Mouse (Mus musculus) thymus, adult 2 months (tissue): ENCODE measurements around the gene Parvg. TPM values are rescaled to one million over a fixed set of nuclear protein-coding genes. Genes with fewer than 3 reads are reported as not detected.

Source experiments
- DNase-seq: peaks from one replicate; pipeline ENCODE4 v3.0.0; 2021
- H3K27ac ChIP-seq: fragments of 200-500 bp; 2 replicates; pipeline ENCODE4 v1.5.1; 2012; ENCODE audit warnings: low read length, control low read depth; ENCODE audit not compliant: control insufficient read depth, insufficient read depth
- H3K27me3 ChIP-seq: fragments of 200-500 bp; 2 replicates; pipeline ENCODE4 v1.6.1; 2012; ENCODE audit warnings: mild to moderate bottlenecking, low read length, moderate library complexity, mixed read lengths; ENCODE audit not compliant: control insufficient read depth, insufficient read depth
- H3K36me3 ChIP-seq: fragments of 200-500 bp; 2 replicates; pipeline ENCODE4 v1.6.1; 2012; ENCODE audit warnings: mild to moderate bottlenecking, low read length, moderate library complexity; ENCODE audit not compliant: control insufficient read depth, insufficient read depth
- H3K4me1 ChIP-seq: fragments of 200-500 bp; replicated peaks from 2 replicates; pipeline ENCODE4 v1.6.1; 2012; ENCODE audit warnings: low read length; ENCODE audit not compliant: control insufficient read depth, insufficient read depth
- H3K4me3 ChIP-seq: fragments of 200-500 bp; 2 replicates; pipeline ENCODE4 v1.5.1; 2012; ENCODE audit warnings: mild to moderate bottlenecking, low read length, control low read depth, moderate library complexity; ENCODE audit not compliant: control insufficient read depth, insufficient read depth
- CTCF ChIP-seq: fragments of 200-500 bp; IDR thresholded peaks from 2 replicates; pipeline ENCODE4 v1.5.1; 2012; ENCODE audit warnings: mild to moderate bottlenecking, control low read depth, low read length, moderate library complexity, borderline replicate concordance; ENCODE audit not compliant: control insufficient read depth, poor library complexity, insufficient read depth; ENCODE audit errors: extremely low read depth
- POLR2A ChIP-seq: fragments of 200-500 bp; IDR thresholded peaks from 2 replicates; pipeline ENCODE4 v1.6.1; 2012; ENCODE audit warnings: mild to moderate bottlenecking, low read length, control low read depth, moderate library complexity; ENCODE audit not compliant: control insufficient read depth, poor library complexity, insufficient read depth; ENCODE audit errors: extremely low read depth
- WGBS: fragments of 180-500 bp; shearing (Covaris S2); methylation state at CpG from one replicate; pipeline ENCODE4 v1.1.7; 2018; 5-methylcytosine and 5-hydroxymethylcytosine counted together
- polyA plus RNA-seq: library from polyadenylated mRNA; depleted of rRNA; stranded (reverse); fragments of >200 nt; gene quantifications from 2 replicates; pipeline ENCODE4 v1.2.3, GENCODE M21; 2012

Parvg gene
- polyA plus RNA-seq, 1 experiment: 185 TPM

DNA sequence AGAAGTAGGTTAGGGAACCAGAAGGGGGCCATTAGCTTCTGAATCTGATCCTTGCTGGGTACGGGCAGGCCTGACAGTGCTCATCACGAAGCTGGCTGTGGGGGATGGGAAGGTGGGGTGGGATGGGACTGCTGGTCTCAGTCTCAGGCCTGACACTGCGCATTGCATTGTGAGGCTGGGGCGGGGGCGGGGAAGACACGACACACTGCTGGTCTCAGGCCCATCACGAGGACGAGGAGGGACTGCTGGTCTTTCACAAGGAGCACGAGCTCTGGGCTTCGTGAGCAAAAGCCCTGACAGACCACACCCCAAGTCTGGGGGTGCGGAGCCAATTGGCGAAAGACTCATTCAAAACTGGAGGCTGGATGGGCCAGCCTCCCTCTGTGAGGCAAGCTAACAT, 1.9 kb downstream of the Parvg start:
- WGBS: 19% methylated on average over 12 of the region's 12 CpGs
- Histone ChIP-seq H3K4me3 (peak overlapping the region; percentile 78), H3K4me1 (peaks cover 50% of the 10 kb centered on the region), H3K27me3 (no peaks in the 10 kb centered on the region), H3K27ac (peak overlapping the region; percentile 11; the same call in 1 of the 2 replicates), H3K36me3 (peaks cover 20% of the 10 kb centered on the region)
- no peak for TF ChIP-seq POLR2A
- no peak for TF ChIP-seq CTCF
- DNase-seq: no peak

DNA sequence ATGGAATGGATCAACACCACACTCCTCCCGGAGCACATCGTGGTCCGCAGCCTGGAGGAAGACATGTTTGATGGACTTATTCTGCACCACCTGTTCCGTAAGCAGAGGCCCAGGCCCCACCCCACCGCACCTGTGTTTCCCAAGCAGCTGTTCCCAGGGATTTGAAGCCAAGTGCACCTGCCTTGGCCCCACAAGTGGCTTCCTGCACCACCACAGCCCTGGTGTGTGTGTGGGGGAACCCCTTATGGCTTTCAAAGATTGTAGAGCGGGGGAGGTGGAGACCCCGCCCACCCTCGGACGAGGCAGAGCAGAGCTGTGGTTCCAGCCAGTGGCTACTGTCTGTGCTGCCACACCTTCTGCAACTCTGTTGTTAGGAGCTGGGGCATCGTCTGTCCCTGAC, 5.0 kb downstream of the Parvg start:
- H3K36me3 ChIP-seq: peaks cover 42% of the 10 kb centered on the region
- H3K4me1 ChIP-seq: peaks cover 33% of the 10 kb centered on the region
- no peak overlapping the region for H3K4me3 ChIP-seq
- DNase-seq: peak; percentile 23
- no peak overlapping the region for H3K27ac ChIP-seq
- 61% methylated on average over 10 of the region's 10 CpGs for WGBS
- no peak for TF ChIP-seq CTCF
- TF ChIP-seq POLR2A: no peak
- no peaks in the 10 kb centered on the region for H3K27me3 ChIP-seq

GRCm38 (mm10) chr15:84329940-84330339, 6.1 kb downstream of the Parvg start:
- Histone ChIP-seq H3K4me3 (no peak overlapping the region), H3K27me3 (no peaks in the 10 kb centered on the region), H3K36me3 (peaks cover 49% of the 10 kb centered on the region), H3K4me1 (peaks cover 27% of the 10 kb centered on the region), H3K27ac (no peak overlapping the region)
- no peak for DNase-seq
- WGBS: 93% methylated on average over 8 of the region's 8 CpGs
- no peak for TF ChIP-seq POLR2A
- TF ChIP-seq CTCF: no peak

- Histone ChIP-seq H3K36me3 (peaks cover 59% of the 10 kb centered on the region), H3K4me1 (peaks cover 19% of the 10 kb centered on the region), H3K27ac (no peak overlapping the region), H3K27me3 (no peaks in the 10 kb centered on the region), H3K4me3 (no peak overlapping the region)
- TF ChIP-seq POLR2A (no peak), CTCF (no peak)
- WGBS: 91% methylated on average over 4 of the region's 4 CpGs
- DNase-seq: no peak
Observed at GRCm38 (mm10) chr15:84331066-84331612, 7.3 kb downstream of the Parvg start.

DNA sequence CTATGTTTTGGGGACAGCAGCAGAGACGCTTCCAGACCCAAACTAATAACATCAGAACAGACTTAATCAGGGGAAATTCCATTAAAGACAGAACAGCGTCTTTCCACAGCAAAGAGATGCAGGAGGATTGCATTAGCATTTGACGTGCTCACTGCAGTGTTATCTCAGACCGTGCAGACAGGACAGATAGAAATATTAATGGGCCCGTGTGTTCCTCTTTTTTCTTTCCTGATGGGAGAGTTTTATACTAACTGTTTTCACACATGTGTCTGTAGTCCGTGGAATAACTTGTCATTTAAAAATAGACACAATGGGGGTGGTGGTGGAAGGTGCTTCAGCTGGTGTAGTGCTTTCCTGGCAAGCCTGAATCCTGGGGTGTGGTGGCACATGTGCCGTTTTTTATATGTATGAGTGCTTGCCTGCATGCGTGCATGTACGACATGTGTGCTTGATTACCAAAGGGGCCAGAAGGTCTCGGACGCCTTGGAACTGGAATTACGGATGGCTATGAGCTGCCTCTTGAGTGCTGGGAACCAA, 12.5 kb downstream of the Parvg start:
- 90% methylated on average over 12 of the region's 12 CpGs for WGBS
- Histone ChIP-seq H3K4me1 (peaks cover 6% of the 10 kb centered on the region; the same call in 1 of the 2 replicates), H3K36me3 (peaks cover 85% of the 10 kb centered on the region), H3K27ac (no peak overlapping the region), H3K4me3 (no peak overlapping the region), H3K27me3 (no peaks in the 10 kb centered on the region)
- DNase-seq: no peak
- TF ChIP-seq CTCF (no peak), POLR2A (no peak)

- 76% methylated on average over 5 of the region's 5 CpGs for WGBS
- H3K4me1 ChIP-seq: 0 out of 2 replicates have a peak, but pooled peaks cover 3% of the 10 kb centered on the region
- TF ChIP-seq CTCF: no peak
- no peak for TF ChIP-seq POLR2A
Observed at GRCm38 (mm10) chr15:84337599-84337998, 13.8 kb downstream of the Parvg start.

DNA sequence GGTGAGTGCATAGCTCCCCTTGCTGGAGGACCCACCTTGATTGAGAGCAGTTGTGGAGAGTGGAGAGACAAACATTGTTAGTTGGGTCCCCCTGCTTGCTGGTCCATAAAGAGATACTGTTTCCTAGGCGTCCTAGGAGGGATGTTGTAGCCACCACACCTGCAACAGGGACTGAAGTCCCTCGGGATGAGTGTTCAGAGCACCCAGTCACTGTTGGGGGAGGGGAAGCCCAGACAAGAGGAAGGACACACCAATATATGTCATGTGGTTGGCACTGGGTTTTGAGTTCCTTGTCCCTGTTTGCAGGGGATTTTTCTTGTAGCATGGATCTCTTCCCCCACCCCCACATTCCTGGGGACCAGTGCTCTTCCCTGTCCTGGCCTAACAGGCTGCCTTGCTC, 17.1 kb downstream of the Parvg start:
- Histone ChIP-seq H3K36me3 (peaks cover 67% of the 10 kb centered on the region), H3K4me1 (0 out of 2 replicates have a peak, but pooled peaks cover 3% of the 10 kb centered on the region), H3K4me3 (no peak overlapping the region), H3K27ac (no peak overlapping the region), H3K27me3 (no peaks in the 10 kb centered on the region)
- WGBS: 82% methylated on average over 2 of the region's 2 CpGs
- TF ChIP-seq POLR2A: no peak
- no peak for TF ChIP-seq CTCF
- no peak for DNase-seq

More at GRCm38 (mm10) chr15:84337599-84337998, 13.8 kb downstream of the Parvg start:
- Histone ChIP-seq H3K27me3 (no peaks in the 10 kb centered on the region), H3K36me3 (peaks cover 77% of the 10 kb centered on the region), H3K27ac (no peak overlapping the region), H3K4me3 (no peak overlapping the region)
- no peak for DNase-seq
